Mouse (Mus musculus) limb, embryonic 14.5 days (tissue): Measurements from ENCODE around the gene Rpl7a. TPM values are rescaled to one million over a fixed set of nuclear protein-coding genes. Genes with fewer than 3 reads are reported as not detected.

ENCODE experiments used
- ATAC-seq: fragments of 200-750 bp; cut with Nextera tagmentation; 2 replicates; pipeline ENCODE4 v1.8.0; 2017; ENCODE audit warnings: low read depth, moderate number of reproducible peaks, moderate TSS enrichment; ENCODE audit not compliant: low FRiP score
- DNase-seq: peaks from one replicate; pipeline ENCODE4 v3.0.0-alpha.2; 2015; ENCODE audit warnings: low spot score
- H3K27ac ChIP-seq: fragments of 300-500 bp; sonication (generic); replicated peaks from 2 replicates; pipeline ENCODE4 v1.5.1; 2014; ENCODE audit warnings: low read depth, mild to moderate bottlenecking, low read length, moderate library complexity, mixed read lengths
- H3K27me3 ChIP-seq: fragments of 300-500 bp; sonication (generic); 2 replicates; pipeline ENCODE4 v1.6.1; 2014; ENCODE audit warnings: low read length, mixed read lengths; ENCODE audit not compliant: control insufficient read depth, insufficient read depth
- H3K36me3 ChIP-seq: fragments of 300-500 bp; sonication (generic); 2 replicates; pipeline ENCODE4 v1.6.1; 2014; ENCODE audit warnings: mild to moderate bottlenecking, low read length, moderate library complexity, mixed read lengths; ENCODE audit not compliant: control insufficient read depth, insufficient read depth
- H3K4me1 ChIP-seq: fragments of 300-500 bp; sonication (generic); 2 replicates; pipeline ENCODE4 v1.6.1; 2014; ENCODE audit warnings: antibody characterized with exemption, low read length, mixed read lengths; ENCODE audit not compliant: control insufficient read depth, insufficient read depth
- H3K4me2 ChIP-seq: fragments of 300-500 bp; sonication (generic); replicated peaks from 2 replicates; pipeline ENCODE4 v1.6.1; 2014; ENCODE audit warnings: low read depth, mild to moderate bottlenecking, low read length, moderate library complexity; ENCODE audit not compliant: severe bottlenecking
- H3K4me3 ChIP-seq: fragments of 300-500 bp; sonication (generic); replicated peaks from 2 replicates; pipeline ENCODE4 v1.5.1; 2014; ENCODE audit warnings: low read length
- H3K9ac ChIP-seq: fragments of 300-500 bp; sonication (generic); 2 replicates; pipeline ENCODE4 v1.6.1; 2014; ENCODE audit warnings: mild to moderate bottlenecking, low read depth, low read length, moderate library complexity; ENCODE audit not compliant: severe bottlenecking
- H3K9me3 ChIP-seq: fragments of 300-500 bp; sonication (generic); 2 replicates; pipeline ENCODE4 v1.6.1; 2016; ENCODE audit warnings: low read length; ENCODE audit not compliant: control insufficient read depth
- POLR2A ChIP-seq: fragments of 200-500 bp; IDR thresholded peaks from 2 replicates; pipeline ENCODE4 v1.8.0; 2012; ENCODE audit warnings: inconsistent platforms, mild to moderate bottlenecking, moderate library complexity, borderline replicate concordance; ENCODE audit not compliant: insufficient read depth, insufficient read length; ENCODE audit errors: extremely low read depth
- WGBS: fragments of 180-500 bp; shearing (Covaris S2); extraction: QIAGEN DNeasy Blood & Tissue Kit; methylation state at CpG from one replicate; pipeline ENCODE4 v1.1.7; 2014; 5-methylcytosine and 5-hydroxymethylcytosine counted together
- polyA plus RNA-seq, 2 experiments: library from polyadenylated mRNA; depleted of rRNA in 1 of 2; stranded (reverse) in 1 of 2; unstranded in 1 of 2; fragments of >200 nt; fragmentation: Nextera tagmentation in 1 of 2; extraction: Ambion mirVana in 1 of 2; gene quantifications; 2 replicates each; pipeline versions ENCODE4 v1.2.1 to v1.2.3; 2012 to 2014

Gene Rpl7a
- polyA plus RNA-seq, 2 experiments, result 758 to 2,054 TPM

DNA sequence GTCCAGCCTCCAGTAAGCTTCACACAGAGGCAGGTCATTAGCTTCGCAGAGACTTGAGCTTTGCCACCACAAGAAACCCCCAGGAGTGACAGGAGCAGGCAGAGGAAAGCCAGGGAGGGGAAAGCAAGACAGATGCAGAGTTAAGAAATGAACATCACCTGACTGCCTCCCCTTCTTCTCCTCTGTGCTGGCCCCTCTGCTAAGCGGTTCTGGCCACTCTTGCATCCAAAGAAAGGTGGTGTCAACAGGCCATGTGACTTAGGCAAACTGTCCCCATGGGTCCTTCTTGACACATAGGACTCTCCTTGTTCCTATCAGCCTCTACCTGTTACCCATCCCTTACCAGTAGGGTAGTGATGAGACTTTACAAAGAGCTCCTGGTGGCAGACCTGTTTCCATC, 4.6 kb upstream of the Rpl7a start:
- H3K27me3 ChIP-seq, result no peaks in the 10 kb centered on the region
- H3K27ac ChIP-seq, result no peak overlapping the region
- H3K9me3 ChIP-seq, result no peaks in the 10 kb centered on the region
- peaks cover 41% of the 10 kb centered on the region for H3K36me3 ChIP-seq
- ATAC-seq (no peak), DNase-seq (no peak)
- no peak overlapping the region for H3K4me2 ChIP-seq
- no peak for TF ChIP-seq POLR2A
- H3K4me1 ChIP-seq, result peaks cover 30% of the 10 kb centered on the region
- 97% methylated on average over 2 of the region's 2 CpGs for WGBS
- H3K4me3 ChIP-seq, result no peak overlapping the region
- no peak overlapping the region for H3K9ac ChIP-seq

DNA sequence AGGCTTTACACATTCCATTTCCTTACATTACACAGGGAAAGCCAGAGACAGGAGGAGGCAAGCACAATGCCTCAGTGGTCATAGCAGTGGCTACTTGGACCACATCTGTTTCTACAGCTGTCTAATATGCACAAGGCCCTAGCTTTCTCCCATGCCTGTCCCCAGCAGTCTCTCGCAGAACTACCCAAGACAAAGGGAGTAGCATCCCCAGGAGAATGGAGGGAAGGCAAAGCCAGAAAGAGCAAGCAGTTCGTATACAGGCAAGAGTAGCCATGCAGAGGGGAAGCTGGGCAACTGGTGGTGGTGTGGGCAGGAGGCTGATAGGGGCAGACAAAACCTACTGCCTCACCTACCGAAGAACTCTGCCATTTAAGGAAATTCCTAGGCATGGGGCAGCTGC, 4.1 kb upstream of the Rpl7a start:
- WGBS, result 88% methylated on average over 3 of the region's 3 CpGs
- H3K27me3 ChIP-seq, result no peaks in the 10 kb centered on the region
- TF ChIP-seq POLR2A, result no peak
- peaks cover 46% of the 10 kb centered on the region for H3K36me3 ChIP-seq
- H3K4me3 ChIP-seq, result no peak overlapping the region
- H3K9ac ChIP-seq, result no peak overlapping the region
- DNase-seq (no peak), ATAC-seq (no peak)
- no peaks in the 10 kb centered on the region for H3K9me3 ChIP-seq
- H3K27ac ChIP-seq, result no peak overlapping the region
- no peak overlapping the region for H3K4me2 ChIP-seq
- H3K4me1 ChIP-seq, result peaks cover 28% of the 10 kb centered on the region

DNA sequence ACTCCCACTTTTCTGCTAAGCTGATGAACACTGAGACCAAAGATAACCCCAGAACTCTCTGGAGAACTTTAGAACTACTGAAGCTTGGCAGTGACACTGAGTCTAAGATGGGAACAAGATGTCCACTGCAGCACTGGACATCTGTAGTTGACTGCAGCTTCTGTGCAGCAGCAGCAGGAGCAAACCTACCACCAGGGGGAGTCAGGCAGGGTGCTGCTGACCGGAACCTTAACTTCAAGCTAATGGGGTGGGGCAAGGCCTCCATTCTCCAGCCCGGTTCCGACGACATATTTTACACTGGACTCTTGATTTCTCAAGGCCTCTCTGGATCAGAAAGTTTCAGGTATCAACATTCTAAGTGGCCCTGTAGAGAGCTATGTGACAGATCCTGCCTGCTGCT, 3.5 kb upstream of the Rpl7a start:
- WGBS, result 68% methylated on average over 4 of the region's 4 CpGs
- ATAC-seq (no peak), DNase-seq (peak; percentile 23)
- Histone ChIP-seq H3K4me3 (no peak overlapping the region), H3K9ac (no peak overlapping the region), H3K4me1 (peaks cover 27% of the 10 kb centered on the region), H3K4me2 (no peak overlapping the region), H3K27me3 (no peaks in the 10 kb centered on the region), H3K36me3 (peaks cover 53% of the 10 kb centered on the region), H3K27ac (no peak overlapping the region), H3K9me3 (no peaks in the 10 kb centered on the region)
- no peak for TF ChIP-seq POLR2A

DNA sequence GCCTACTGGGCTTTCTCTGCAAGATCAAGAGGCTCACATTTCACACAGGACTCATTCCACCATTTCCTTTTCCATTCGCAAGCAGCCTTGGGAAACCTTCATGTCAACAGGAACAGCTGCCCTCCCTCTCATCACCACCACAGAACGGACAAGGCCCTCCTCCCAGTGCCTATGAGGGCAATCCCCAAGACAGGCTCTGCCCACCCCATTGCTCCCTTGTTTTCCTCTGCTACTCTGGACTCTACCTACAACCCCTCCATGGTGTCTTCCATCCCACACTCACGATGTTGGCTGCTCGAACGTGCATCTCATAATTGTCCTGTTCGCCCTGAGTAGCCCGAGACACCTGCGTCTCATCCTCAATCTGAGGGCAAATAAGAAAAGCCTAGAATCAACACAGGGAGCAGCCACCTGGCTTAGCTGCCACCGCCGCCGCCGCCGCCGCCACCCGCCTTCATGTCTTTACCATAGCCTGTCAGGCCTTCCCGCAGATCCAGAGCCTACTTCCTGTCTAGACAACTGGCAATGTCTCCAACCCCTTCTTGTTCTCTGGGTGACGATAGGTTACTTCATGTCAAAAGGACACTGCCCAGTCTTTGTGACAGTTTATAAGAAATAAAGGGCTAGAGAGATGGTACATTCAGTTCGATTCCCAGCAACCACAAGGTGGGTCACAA, 1.7 kb upstream of the Rpl7a start:
- peaks cover 24% of the 10 kb centered on the region for H3K4me1 ChIP-seq
- peak overlapping the region; percentile 95 for H3K9ac ChIP-seq
- H3K36me3 ChIP-seq, result peaks cover 70% of the 10 kb centered on the region
- H3K27me3 ChIP-seq, result no peaks in the 10 kb centered on the region
- 84% methylated on average over 18 of the region's 18 CpGs for WGBS
- H3K4me2 ChIP-seq, result peak overlapping the region; percentile 79
- DNase-seq (no peak), ATAC-seq (no peak)
- peak overlapping the region; percentile 83 for H3K4me3 ChIP-seq
- H3K9me3 ChIP-seq, result no peaks in the 10 kb centered on the region
- H3K27ac ChIP-seq, result no peak overlapping the region
- TF ChIP-seq POLR2A, result no peak

DNA sequence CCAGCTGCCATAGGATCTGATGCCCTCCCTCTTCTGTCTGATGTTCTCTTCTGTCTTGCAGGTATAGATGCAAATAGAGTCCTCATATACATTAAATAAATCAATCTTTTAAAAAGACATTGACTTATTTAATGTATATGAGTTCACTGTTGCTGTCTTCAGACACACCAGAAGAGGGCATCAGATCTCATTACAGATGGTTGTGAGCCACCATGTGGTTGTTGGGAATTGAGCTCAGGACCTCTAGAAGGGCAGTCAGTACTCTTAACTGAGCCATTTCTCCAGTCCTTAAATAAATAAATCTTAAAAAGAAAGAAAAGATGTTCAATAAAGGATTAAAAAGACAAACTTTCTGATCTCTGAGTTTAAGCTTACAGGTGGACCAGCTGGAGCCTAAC, 1.2 kb upstream of the Rpl7a start:
- H3K36me3 ChIP-seq, result peaks cover 74% of the 10 kb centered on the region
- DNase-seq, result no peak
- H3K27ac ChIP-seq, result no peak overlapping the region
- peak overlapping the region; percentile 83 for H3K4me3 ChIP-seq
- H3K27me3 ChIP-seq, result no peaks in the 10 kb centered on the region
- peak overlapping the region; percentile 95 for H3K9ac ChIP-seq
- H3K9me3 ChIP-seq, result no peaks in the 10 kb centered on the region
- H3K4me1 ChIP-seq, result peaks cover 24% of the 10 kb centered on the region
- H3K4me2 ChIP-seq, result peak overlapping the region; percentile 79
- TF ChIP-seq POLR2A, result no peak
- ATAC-seq, result no peak
